Mouse (Mus musculus): ENCODE measurements around the gene Adam15.

DNA sequence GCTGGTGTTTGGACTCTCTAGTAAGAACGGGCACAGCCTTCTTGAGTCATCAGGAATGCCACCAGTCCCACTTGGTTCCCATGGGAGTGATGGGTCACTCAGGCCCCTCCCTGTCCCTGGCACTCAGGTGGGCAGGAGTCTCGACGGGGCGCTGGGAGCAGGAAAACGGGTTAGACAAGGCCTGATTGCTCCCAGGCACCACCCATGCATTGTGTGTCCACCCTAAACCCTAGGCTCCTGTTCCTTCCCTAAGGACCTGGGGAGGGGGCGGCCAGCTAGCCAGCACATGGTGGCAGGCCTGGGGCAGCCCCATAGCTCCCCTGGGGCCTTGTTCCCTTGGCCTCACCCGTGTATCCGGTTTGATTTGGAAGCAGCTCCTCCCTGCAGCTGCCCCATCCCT lies 31.5 kb downstream of the Adam15 start:
- no peak for TF ChIP-seq POLR2A (IDR thresholded peaks at IDR 0.05; ENCODE audit: borderline replicate concordance, extremely low read depth, low read depth, low read length)
- no peak for TF ChIP-seq CTCF (IDR thresholded peaks at IDR 0.05; ENCODE audit: insufficient read depth, low read length)

Measured in lung, adult 2 months (tissue).